Mouse (Mus musculus) megakaryocyte, embryonic 14.5 days (primary cell): ENCODE data around the gene Adamts4.

ENCODE experiments used
- FLI1 ChIP-seq: IDR thresholded peaks from 2 replicates; pipeline ENCODE4 v1.6.1; 2012; ENCODE audit warnings: low read length, inconsistent platforms, mixed read lengths
- GATA1 ChIP-seq: IDR thresholded peaks from 3 replicates; pipeline ENCODE4 v1.6.1; 2012; ENCODE audit warnings: mixed read lengths, low read length, inconsistent platforms, borderline replicate concordance

GRCm38 (mm10) chr1:171235791-171236190, 14.4 kb upstream of the Adamts4 start:
- TF ChIP-seq GATA1 = no peak
- TF ChIP-seq FLI1 = no peak
